Mouse (Mus musculus): ENCODE measurements around the gene Smok3b. TPM values are rescaled to one million over a fixed set of nuclear protein-coding genes. Genes with fewer than 3 reads are reported as not detected.
"Not testable (repeated sequence)": the region's sequence is repeated elsewhere in the genome, so short reads cannot be mapped to it uniquely, and the experiment has no call there.

Smok3b gene
- polyA plus RNA-seq, 1 experiment from 2014 or later = not detected

GRCm38 (mm10) chr5:137981300-137981699, 39.9 kb upstream of the Smok3b start, which contains the start of gene Azgp1:
Gene Azgp1 (plus strand): TSS chr5:137981520.
- no peak within 1 kb of the TSS for H3K27ac ChIP-seq (ENCODE audit: low read depth, low read length)
- no peaks in the 10 kb centered on the region for H3K9me3 ChIP-seq (ENCODE audit: control insufficient read depth)
- WGBS = 56% methylated on average over 4 of the region's 4 CpGs
- no peaks in the 10 kb centered on the region for H3K4me1 ChIP-seq (replicated peaks; ENCODE audit: control insufficient read depth, insufficient read depth, low read length)
- H3K27me3 ChIP-seq (replicated peaks; ENCODE audit: control insufficient read depth, insufficient read depth, low read length) = no peaks in the 10 kb centered on the region
- no peak within 1 kb of the TSS for H3K9ac ChIP-seq (ENCODE audit: low read depth, low read length)
- H3K4me3 ChIP-seq (ENCODE audit: low read depth, low read length) = no peak within 1 kb of the TSS
- no peak for ATAC-seq
- no peaks in the 10 kb centered on the region for H3K36me3 ChIP-seq (ENCODE audit: control insufficient read depth, insufficient read depth)
- TF ChIP-seq CTCF (IDR thresholded peaks at IDR 0.05; ENCODE audit: low read depth) = no peak
- no peak within 1 kb of the TSS for H3K4me2 ChIP-seq (replicated peaks; ENCODE audit: low read depth)

- H3K27me3 ChIP-seq (replicated peaks; ENCODE audit: control insufficient read depth, insufficient read depth, low read length) = no peaks in the 10 kb centered on the region
- no peaks in the 10 kb centered on the region for H3K9me3 ChIP-seq (ENCODE audit: control insufficient read depth)
- no peak for ATAC-seq
- no peak overlapping the region for H3K4me3 ChIP-seq (ENCODE audit: low read depth, low read length)
- H3K9ac ChIP-seq (ENCODE audit: low read depth, low read length) = no peak overlapping the region
- 83% methylated on average over 1 of the region's 1 CpGs for WGBS
- no peaks in the 10 kb centered on the region for H3K4me1 ChIP-seq (replicated peaks; ENCODE audit: control insufficient read depth, insufficient read depth, low read length)
- TF ChIP-seq CTCF (IDR thresholded peaks at IDR 0.05; ENCODE audit: low read depth) = no peak
- H3K4me2 ChIP-seq (replicated peaks; ENCODE audit: low read depth) = no peak overlapping the region
- no peaks in the 10 kb centered on the region for H3K36me3 ChIP-seq (ENCODE audit: control insufficient read depth, insufficient read depth)
- no peak overlapping the region for H3K27ac ChIP-seq (ENCODE audit: low read depth, low read length)
These were observed 34.9 kb upstream of the Smok3b start for GRCm38 (mm10) chr5:137986351-137986750.

- no peaks in the 10 kb centered on the region for H3K4me1 ChIP-seq (replicated peaks; ENCODE audit: control insufficient read depth, insufficient read depth, low read length)
- H3K27me3 ChIP-seq (replicated peaks; ENCODE audit: control insufficient read depth, insufficient read depth, low read length) = no peaks in the 10 kb centered on the region
- no peaks in the 10 kb centered on the region for H3K9me3 ChIP-seq (ENCODE audit: control insufficient read depth)
- no peaks in the 10 kb centered on the region for H3K36me3 ChIP-seq (ENCODE audit: control insufficient read depth, insufficient read depth)
- 81% methylated on average over 5 of the region's 5 CpGs for WGBS
- no peak overlapping the region for H3K4me3 ChIP-seq (ENCODE audit: low read depth, low read length)
- no peak overlapping the region for H3K4me2 ChIP-seq (replicated peaks; ENCODE audit: low read depth)
- no peak overlapping the region for H3K27ac ChIP-seq (ENCODE audit: low read depth, low read length)
- ATAC-seq = no peak
- no peak overlapping the region for H3K9ac ChIP-seq (ENCODE audit: low read depth, low read length)
- no peak for TF ChIP-seq CTCF (IDR thresholded peaks at IDR 0.05; ENCODE audit: low read depth)
These were observed 11.8 kb upstream of the Smok3b start for GRCm38 (mm10) chr5:138009437-138009836.

GRCm38 (mm10) chr5:138012382-138012781, 8.8 kb upstream of the Smok3b start:
- ATAC-seq = no peak
- Histone ChIP-seq H3K9ac (ENCODE audit: low read depth, low read length) (no peak overlapping the region), H3K27me3 (replicated peaks; ENCODE audit: control insufficient read depth, insufficient read depth, low read length) (no peaks in the 10 kb centered on the region), H3K9me3 (ENCODE audit: control insufficient read depth) (no peaks in the 10 kb centered on the region), H3K36me3 (ENCODE audit: control insufficient read depth, insufficient read depth) (no peaks in the 10 kb centered on the region), H3K4me2 (replicated peaks; ENCODE audit: low read depth) (no peak overlapping the region), H3K4me3 (ENCODE audit: low read depth, low read length) (no peak overlapping the region), H3K27ac (ENCODE audit: low read depth, low read length) (no peak overlapping the region), H3K4me1 (replicated peaks; ENCODE audit: control insufficient read depth, insufficient read depth, low read length) (no peaks in the 10 kb centered on the region)
- no peak for TF ChIP-seq CTCF (IDR thresholded peaks at IDR 0.05; ENCODE audit: low read depth)
- WGBS = 75% methylated on average over 5 of the region's 5 CpGs

GRCm38 (mm10) chr5:138016530-138016929, 4.7 kb upstream of the Smok3b start:
- no peaks in the 10 kb centered on the region for H3K9me3 ChIP-seq (ENCODE audit: control insufficient read depth)
- H3K4me3 ChIP-seq (ENCODE audit: low read depth, low read length) = no peak overlapping the region
- H3K27me3 ChIP-seq (replicated peaks; ENCODE audit: control insufficient read depth, insufficient read depth, low read length) = no peaks in the 10 kb centered on the region
- H3K4me2 ChIP-seq (replicated peaks; ENCODE audit: low read depth) = no peak overlapping the region
- H3K9ac ChIP-seq (ENCODE audit: low read depth, low read length) = no peak overlapping the region
- H3K27ac ChIP-seq (ENCODE audit: low read depth, low read length) = no peak overlapping the region
- WGBS = 47% methylated on average over 2 of the region's 2 CpGs
- H3K4me1 ChIP-seq (replicated peaks; ENCODE audit: control insufficient read depth, insufficient read depth, low read length) = no peaks in the 10 kb centered on the region
- no peaks in the 10 kb centered on the region for H3K36me3 ChIP-seq (ENCODE audit: control insufficient read depth, insufficient read depth)
- no peak for TF ChIP-seq CTCF (IDR thresholded peaks at IDR 0.05; ENCODE audit: low read depth)
- peak; percentile 60; the same call in 1 of the 2 replicates for ATAC-seq

GRCm38 (mm10) chr5:138016997-138017396, 4.2 kb upstream of the Smok3b start:
- Histone ChIP-seq H3K27ac (ENCODE audit: low read depth, low read length) (no peak overlapping the region), H3K4me3 (ENCODE audit: low read depth, low read length) (no peak overlapping the region), H3K4me1 (replicated peaks; ENCODE audit: control insufficient read depth, insufficient read depth, low read length) (no peaks in the 10 kb centered on the region), H3K36me3 (ENCODE audit: control insufficient read depth, insufficient read depth) (no peaks in the 10 kb centered on the region), H3K9ac (ENCODE audit: low read depth, low read length) (no peak overlapping the region), H3K27me3 (replicated peaks; ENCODE audit: control insufficient read depth, insufficient read depth, low read length) (no peaks in the 10 kb centered on the region), H3K9me3 (ENCODE audit: control insufficient read depth) (no peaks in the 10 kb centered on the region), H3K4me2 (replicated peaks; ENCODE audit: low read depth) (no peak overlapping the region)
- TF ChIP-seq CTCF (IDR thresholded peaks at IDR 0.05; ENCODE audit: low read depth) = no peak
- no peak for ATAC-seq

- WGBS = 87% methylated on average over 3 of the region's 4 CpGs
- not testable (repeated sequence) for H3K36me3 ChIP-seq (ENCODE audit: control insufficient read depth, insufficient read depth); H3K9ac ChIP-seq (ENCODE audit: low read depth, low read length); H3K4me2 ChIP-seq (replicated peaks; ENCODE audit: low read depth); H3K9me3 ChIP-seq (ENCODE audit: control insufficient read depth); ATAC-seq; H3K27ac ChIP-seq (ENCODE audit: low read depth, low read length); H3K4me1 ChIP-seq (replicated peaks; ENCODE audit: control insufficient read depth, insufficient read depth, low read length); H3K27me3 ChIP-seq (replicated peaks; ENCODE audit: control insufficient read depth, insufficient read depth, low read length); H3K4me3 ChIP-seq (ENCODE audit: low read depth, low read length)
These were observed 1.7 kb upstream of the Smok3b start for GRCm38 (mm10) chr5:138019577-138019976.

- WGBS = no CpG with 5 or more reads among the region's 5 CpGs
- not testable (repeated sequence) for H3K4me2 ChIP-seq (replicated peaks; ENCODE audit: low read depth); ATAC-seq
These were observed 31.7 kb downstream of the Smok3b start, which contains the start of gene Smok3c for GRCm38 (mm10) chr5:138052894-138053293. Gene Smok3c (plus strand): TSS chr5:138053194.

More at GRCm38 (mm10) chr5:138052894-138053293, 31.7 kb downstream of the Smok3b start, which contains the start of gene Smok3c:
- not testable (repeated sequence) for H3K27me3 ChIP-seq (replicated peaks; ENCODE audit: control insufficient read depth, insufficient read depth, low read length); H3K9ac ChIP-seq (ENCODE audit: low read depth, low read length); H3K27ac ChIP-seq (ENCODE audit: low read depth, low read length); H3K36me3 ChIP-seq (ENCODE audit: control insufficient read depth, insufficient read depth); H3K9me3 ChIP-seq (ENCODE audit: control insufficient read depth); H3K4me1 ChIP-seq (replicated peaks; ENCODE audit: control insufficient read depth, insufficient read depth, low read length); H3K4me3 ChIP-seq (ENCODE audit: low read depth, low read length)
